Mouse (Mus musculus) bone marrow, adult 2 months (tissue): ENCODE data around the gene Zfp296.

ENCODE experiments used
- CTCF ChIP-seq: fragments of 200-500 bp; IDR thresholded peaks from 2 replicates; pipeline ENCODE4 v1.5.1; 2011; ENCODE audit warnings: low read length, control low read depth; ENCODE audit not compliant: control insufficient read depth, insufficient read depth
- POLR2A ChIP-seq: fragments of 200-500 bp; IDR thresholded peaks from 2 replicates; pipeline ENCODE4 v1.6.1; 2011; ENCODE audit warnings: low read depth, mild to moderate bottlenecking, control low read depth, low read length, borderline replicate concordance; ENCODE audit not compliant: control insufficient read depth

- TF ChIP-seq CTCF = no peak
- TF ChIP-seq POLR2A = no peak
Measured at GRCm38 (mm10) chr7:19547344-19547969, 29.6 kb upstream of the Zfp296 start.
